Mouse (Mus musculus) layer of hippocampus, adult 9-11 months (tissue): Measurements from ENCODE around the gene Cyp2s1.

Experiments
- DNase-seq: peaks from one replicate; pipeline ENCODE4 v3.0.0; 2022

The Cyp2s1 gene

GRCm38 (mm10) chr7:25780753-25781152, 36.0 kb downstream of the Cyp2s1 start:
- no peak for DNase-seq

- DNase-seq, result no peak
Measured at GRCm38 (mm10) chr7:25780021-25780420, 36.7 kb downstream of the Cyp2s1 start.

- DNase-seq, result no peak
Measured at GRCm38 (mm10) chr7:25768229-25768628, 48.5 kb downstream of the Cyp2s1 start.

GRCm38 (mm10) chr7:25766108-25766507, 50.6 kb downstream of the Cyp2s1 start:
- DNase-seq, result no peak

- no peak for DNase-seq
Measured at GRCm38 (mm10) chr7:25764221-25764620, 52.5 kb downstream of the Cyp2s1 start.

GRCm38 (mm10) chr7:25763678-25764077, 53.0 kb downstream of the Cyp2s1 start:
- no peak for DNase-seq

- DNase-seq, result no peak
Measured at GRCm38 (mm10) chr7:25761354-25761753, 55.4 kb downstream of the Cyp2s1 start.

- peak; percentile 95 for DNase-seq
Measured at GRCm38 (mm10) chr7:25756011-25756410, 60.7 kb downstream of the Cyp2s1 start.

GRCm38 (mm10) chr7:25755468-25755833, 61.3 kb downstream of the Cyp2s1 start:
- DNase-seq, result peak; percentile 76

- peak; percentile 99 for DNase-seq
Measured at GRCm38 (mm10) chr7:25754738-25755467, 61.8 kb downstream of the Cyp2s1 start, which contains the start of gene Hnrnpul1. Gene Hnrnpul1 (minus strand): TSS chr7:25754757.

GRCm38 (mm10) chr7:25754439-25754737, 62.3 kb downstream of the Cyp2s1 start:
- no peak for DNase-seq

- DNase-seq, result no peak
Measured at GRCm38 (mm10) chr7:25753643-25754438, 62.9 kb downstream of the Cyp2s1 start.

- DNase-seq, result no peak
Measured at GRCm38 (mm10) chr7:25753076-25753475, 63.6 kb downstream of the Cyp2s1 start.
